Mouse (Mus musculus): ENCODE measurements around the gene Flt3. TPM values are rescaled to one million over a fixed set of nuclear protein-coding genes. Genes with fewer than 3 reads are reported as not detected.

Gene Flt3
- total and polyA plus RNA-seq, 3 experiments: 0.01 TPM; not detected in 2

DNA sequence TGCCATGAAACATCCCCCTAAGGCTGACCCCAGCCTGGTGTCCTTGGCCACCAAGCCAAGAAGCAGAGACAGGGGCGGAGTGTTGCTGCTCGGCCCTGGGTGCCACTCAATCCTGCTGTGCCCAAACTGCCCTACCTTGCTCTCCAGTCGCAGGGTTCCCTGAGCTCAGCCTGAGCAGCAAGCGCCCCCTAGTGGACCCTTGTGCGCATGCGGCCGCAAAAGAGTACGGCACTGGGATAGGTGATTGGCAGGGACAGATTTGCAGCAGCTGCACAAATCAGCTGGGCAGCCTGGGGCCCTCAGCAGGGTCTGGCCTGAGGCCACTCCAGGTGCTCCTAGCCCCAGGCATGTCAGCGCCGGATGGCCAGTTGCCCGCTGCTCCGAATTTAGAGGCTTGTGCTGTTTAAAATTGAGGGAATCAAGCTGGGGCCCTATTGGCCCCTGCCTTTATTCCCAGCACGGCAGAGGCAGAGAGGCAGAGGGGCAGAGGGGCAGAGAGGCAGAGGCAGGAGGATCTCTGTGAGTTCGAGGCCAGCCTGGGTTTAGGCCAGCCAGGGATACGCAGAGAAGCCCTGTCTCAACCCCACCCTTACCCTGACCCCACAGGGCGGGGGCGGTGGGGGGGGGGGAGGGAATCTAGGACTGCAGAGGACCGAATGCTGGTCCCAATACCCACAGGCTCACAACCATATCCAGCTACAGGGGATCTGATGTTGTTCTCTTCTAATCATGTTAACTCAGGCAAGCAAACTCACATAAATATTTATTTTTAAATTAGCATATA is 107.0 kb downstream of the Flt3 start (continued):
- TF ChIP-seq HCFC1 (IDR thresholded peaks at IDR 0.05; ENCODE audit: low read depth, low read length) (peak; percentile 64), MAFK (IDR thresholded peaks at IDR 0.05; ENCODE audit: borderline replicate concordance, low read depth, low read length) (no peak), RCOR1 (IDR thresholded peaks at IDR 0.05; ENCODE audit: low read depth, low read length) (peak; percentile 45; the same call in 1 of the 2 replicates), POLR2AphosphoS5 (IDR thresholded peaks at IDR 0.05; ENCODE audit: borderline replicate concordance, low read depth, low read length) (no peak), MYC (IDR thresholded peaks at IDR 0.05; ENCODE audit: low read depth, low read length) (peak; percentile 85), ELF1 (IDR thresholded peaks at IDR 0.05; ENCODE audit: low read depth, low read length) (0 out of 2 replicates have a peak, but pooled peaks have one; percentile 41), KAT2A (conservative IDR thresholded peaks at IDR 0.05; ENCODE audit: low read depth, low read length) (no peak), RAD21 (IDR thresholded peaks at IDR 0.05; ENCODE audit: low read depth, low read length) (peak; percentile 93), TBP (IDR thresholded peaks at IDR 0.05; ENCODE audit: low read depth, low read length) (peak; percentile 58; the same call in 1 of the 2 replicates), TAL1 (IDR thresholded peaks at IDR 0.05; ENCODE audit: low read length) (no peak), MEF2A (IDR thresholded peaks at IDR 0.05; ENCODE audit: extremely low read depth, insufficient replicate concordance, low read depth, low read length, poor library complexity, severe bottlenecking) (0 out of 2 replicates have a peak, but pooled peaks have one; percentile 28), SMC3 (IDR thresholded peaks at IDR 0.05; ENCODE audit: low read depth, low read length) (peak; percentile 94), POLR2A (IDR thresholded peaks at IDR 0.05; ENCODE audit: control insufficient read depth in 1 of 2, insufficient read depth in 1 of 2, low read depth in 1 of 2, low read length in 2 of 2, poor library complexity in 1 of 2) (no peak), BHLHE40 (IDR thresholded peaks at IDR 0.05; ENCODE audit: borderline replicate concordance, low read depth, low read length) (0 out of 2 replicates have a peak, but pooled peaks have one; percentile 55), ETS1 (IDR thresholded peaks at IDR 0.05; ENCODE audit: low read depth, low read length) (peak; percentile 70), GABPA (IDR thresholded peaks at IDR 0.05; ENCODE audit: low read depth, low read length) (no peak), CHD1 (IDR thresholded peaks at IDR 0.05; ENCODE audit: low read depth, low read length) (no peak), EP300 (IDR thresholded peaks at IDR 0.05; ENCODE audit: low read depth in 1 of 2, low read length in 2 of 2) (no peak)

DNA sequence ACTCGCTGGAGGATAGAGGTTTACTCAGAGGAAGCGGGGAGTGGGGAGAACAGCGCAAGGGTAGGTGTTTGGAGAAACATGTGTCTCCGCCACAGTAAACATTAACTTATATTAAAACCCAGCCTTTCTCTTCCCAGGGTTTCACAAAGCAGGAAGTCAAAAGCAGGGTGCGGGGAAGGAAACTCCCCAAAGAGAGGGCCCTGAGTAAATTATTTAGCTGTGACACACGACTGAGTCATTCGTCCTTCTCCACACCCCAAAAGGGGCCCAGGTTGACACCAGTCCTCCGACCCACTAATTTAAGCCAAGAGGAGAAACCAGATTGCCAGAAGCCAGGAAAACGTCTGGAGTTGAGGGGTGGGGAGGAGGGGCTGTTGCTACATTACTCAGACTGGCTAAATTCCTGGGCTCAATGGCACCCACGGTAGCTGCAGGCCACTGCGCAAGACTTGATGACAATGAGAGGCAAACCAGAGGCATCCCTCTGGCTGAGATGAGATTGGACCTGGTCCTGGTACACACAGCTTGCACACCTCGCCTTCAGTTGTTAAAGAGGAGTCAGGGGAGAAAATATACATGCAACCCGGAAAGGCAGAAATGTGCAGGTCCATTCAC is 107.7 kb downstream of the Flt3 start:
- Histone ChIP-seq H3K9ac (ENCODE audit: control insufficient read depth, low read depth, low read length, poor library complexity, severe bottlenecking) (peak overlapping the region; percentile 74), H3K4me3 (ENCODE audit: control insufficient read depth in 1 of 2, insufficient read depth in 1 of 2, low read depth in 2 of 2, low read length in 2 of 2) (peak overlapping the region; percentile 59 to 69), H3K27me3 (ENCODE audit: control insufficient read depth in 1 of 2, insufficient read depth in 2 of 2, low read length in 2 of 2) (0 out of 4 replicates have a peak, but pooled peaks cover 0 to 2% of the 10 kb centered on the region in 2 experiments), H3K4me1 (ENCODE audit: control insufficient read depth in 1 of 2, insufficient read depth in 2 of 2, low read length in 2 of 2) (peaks cover 0 to 4% of the 10 kb centered on the region in 2 experiments; a peak in 2 of 4 replicates), H3K9me3 (replicated peaks; ENCODE audit: insufficient read depth, low read length) (no peaks in the 10 kb centered on the region), H3K27ac (ENCODE audit: control insufficient read depth, low read depth, low read length) (peak overlapping the region; percentile 72), H3K36me3 (ENCODE audit: control insufficient read depth in 1 of 2, insufficient read depth in 2 of 2, low read length in 2 of 2) (peaks cover 0 to 3% of the 10 kb centered on the region in 2 experiments; a peak in 1 of 4 replicates), H3K79me2 (ENCODE audit: control insufficient read depth, insufficient read depth, low read length, poor library complexity) (no peaks in the 10 kb centered on the region; the same call in 1 of the 2 replicates)
- DNase-seq (ENCODE audit: low read depth, low spot score): peak; percentile 76
- TF ChIP-seq ELF1 (IDR thresholded peaks at IDR 0.05; ENCODE audit: low read depth, low read length): peak; percentile 61; the same call in 1 of the 2 replicates
- TF ChIP-seq GATA1 (IDR thresholded peaks at IDR 0.05; ENCODE audit: low read depth, low read length): no peak
- TF ChIP-seq SIN3A (IDR thresholded peaks at IDR 0.05; ENCODE audit: low read length): no peak
- 0 out of 2 replicates have a peak, but pooled peaks have one; percentile 28 for TF ChIP-seq TBP (IDR thresholded peaks at IDR 0.05; ENCODE audit: low read depth, low read length)
- no peak for TF ChIP-seq EP300 (IDR thresholded peaks at IDR 0.05; ENCODE audit: low read depth in 1 of 2, low read length in 2 of 2)
- TF ChIP-seq TCF12 (IDR thresholded peaks at IDR 0.05; ENCODE audit: low read depth, low read length): no peak
- TF ChIP-seq HCFC1 (IDR thresholded peaks at IDR 0.05; ENCODE audit: low read depth, low read length): no peak
- TF ChIP-seq TAL1 (IDR thresholded peaks at IDR 0.05; ENCODE audit: low read length): no peak
- no peak for TF ChIP-seq CHD2 (IDR thresholded peaks at IDR 0.05; ENCODE audit: low read length)
- TF ChIP-seq KAT2A (conservative IDR thresholded peaks at IDR 0.05; ENCODE audit: low read depth, low read length): no peak
- TF ChIP-seq RCOR1 (IDR thresholded peaks at IDR 0.05; ENCODE audit: low read depth, low read length): no peak
- TF ChIP-seq POLR2AphosphoS5 (IDR thresholded peaks at IDR 0.05; ENCODE audit: borderline replicate concordance, low read depth, low read length): no peak
- TF ChIP-seq E2F4 (IDR thresholded peaks at IDR 0.05; ENCODE audit: borderline replicate concordance, low read depth, low read length): no peak
- TF ChIP-seq ZMIZ1 (IDR thresholded peaks at IDR 0.05; ENCODE audit: low read depth, low read length): no peak
- TF ChIP-seq CHD1 (IDR thresholded peaks at IDR 0.05; ENCODE audit: low read depth, low read length): no peak
- no peak for TF ChIP-seq NRF1 (IDR thresholded peaks at IDR 0.05; ENCODE audit: insufficient read depth, low read depth, low read length, poor library complexity, severe bottlenecking)
- TF ChIP-seq JUND (IDR thresholded peaks at IDR 0.05; ENCODE audit: low read depth, low read length): no peak
- no peak for TF ChIP-seq MAFK (IDR thresholded peaks at IDR 0.05; ENCODE audit: borderline replicate concordance, low read depth, low read length)
- no peak for TF ChIP-seq SMC3 (IDR thresholded peaks at IDR 0.05; ENCODE audit: low read depth, low read length)
- no peak for TF ChIP-seq ZNF384 (IDR thresholded peaks at IDR 0.05; ENCODE audit: low read depth, low read length)
- no peak for TF ChIP-seq BHLHE40 (IDR thresholded peaks at IDR 0.05; ENCODE audit: borderline replicate concordance, low read depth, low read length)
- no peak for TF ChIP-seq USF1 (IDR thresholded peaks at IDR 0.05; ENCODE audit: low read depth, low read length)
- TF ChIP-seq MAZ (IDR thresholded peaks at IDR 0.05; ENCODE audit: low read depth, low read length): no peak

Measured in MEL (cell line).